Mouse (Mus musculus): ENCODE data around the gene Bcas3. TPM values are rescaled to one million over a fixed set of nuclear protein-coding genes. Genes with fewer than 3 reads are reported as not detected.

The Bcas3 gene
- total RNA-seq, 2 experiments from 2014 or later, result 45.0 to 48.8 TPM

DNA sequence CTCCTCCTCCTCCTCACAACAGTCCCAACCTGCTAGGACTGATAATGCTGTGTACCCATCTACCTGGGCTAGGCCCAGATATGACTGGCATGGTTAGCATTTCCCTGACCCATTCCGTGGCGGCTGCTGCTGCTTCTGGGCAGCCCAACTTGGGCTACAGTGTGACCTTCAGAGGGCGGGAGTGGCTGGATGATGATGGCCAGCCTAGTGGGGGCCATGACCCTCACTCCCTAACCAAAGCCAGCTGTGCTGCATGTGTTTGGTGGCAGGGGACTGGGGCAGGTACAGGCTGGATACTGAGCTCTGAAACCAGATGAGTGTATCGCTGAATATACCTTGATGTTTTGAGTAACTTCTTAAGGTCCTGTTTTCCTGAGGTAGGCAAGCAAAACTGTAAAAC lies 470.8 kb downstream of the Bcas3 start:
- no peak for DNase-seq (ENCODE audit: low spot score in 2 of 2)

DNA sequence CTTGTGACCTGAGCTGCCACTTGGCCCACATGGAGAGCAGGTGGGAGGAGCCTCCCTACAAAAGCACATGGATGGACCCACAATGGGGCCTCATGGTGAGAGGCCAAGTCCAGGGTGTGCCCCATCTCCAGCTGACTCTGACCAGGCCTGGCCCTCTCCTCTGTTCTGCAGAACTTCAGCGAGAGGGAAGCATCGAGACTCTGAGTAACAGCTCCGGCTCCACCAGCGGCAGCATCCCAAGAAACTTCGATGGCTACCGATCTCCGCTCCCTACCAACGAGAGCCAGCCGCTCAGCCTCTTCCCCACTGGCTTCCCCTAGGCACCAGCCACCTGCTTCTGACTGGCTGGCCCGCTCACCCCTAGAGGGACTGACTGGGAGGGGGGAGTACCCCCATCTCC lies 472.1 kb downstream of the Bcas3 start:
- no peak for DNase-seq (ENCODE audit: low spot score in 2 of 2)

DNA sequence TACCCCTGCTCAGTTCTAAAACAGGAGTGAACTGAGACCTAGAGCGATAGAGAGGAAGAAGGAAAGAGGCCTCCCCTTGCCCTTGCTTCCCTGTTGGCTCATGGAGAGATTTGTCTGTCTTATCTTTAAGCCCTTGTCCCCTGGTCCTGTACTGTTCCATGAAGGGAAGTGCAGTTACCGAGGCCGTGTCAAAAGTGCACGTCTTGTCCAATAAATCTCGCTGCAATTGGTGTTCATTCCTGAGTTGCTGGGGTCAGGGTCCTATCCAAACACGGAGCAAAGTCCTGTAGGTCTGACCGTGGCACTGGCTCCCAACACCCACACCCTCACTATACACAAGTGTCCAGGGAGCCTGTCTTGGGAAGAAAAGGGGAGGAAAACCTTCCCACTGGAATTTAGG lies 472.9 kb downstream of the Bcas3 start:
- DNase-seq (ENCODE audit: low spot score in 2 of 2), result no peak

DNA sequence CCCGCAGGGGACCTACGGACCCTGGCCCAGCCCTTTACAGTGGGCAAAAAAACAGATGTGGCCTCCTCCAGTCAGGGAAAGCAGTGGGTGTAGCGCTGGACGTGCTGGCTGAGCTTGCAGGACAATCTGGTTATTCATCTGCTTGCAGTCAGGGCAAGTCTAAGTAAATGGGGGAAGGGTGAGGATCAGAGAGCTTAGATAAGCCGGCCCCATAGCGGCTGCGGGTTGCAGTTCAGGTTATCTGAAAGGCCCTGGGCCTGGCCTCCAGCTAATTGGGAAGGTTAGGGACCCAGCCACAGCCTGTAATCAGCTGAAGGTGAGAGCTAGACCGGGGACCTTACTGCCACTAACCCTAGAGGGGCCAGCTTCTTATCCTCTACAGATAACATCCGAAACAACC lies 474.4 kb downstream of the Bcas3 start:
- DNase-seq (ENCODE audit: low spot score in 2 of 2), result no peak

DNA sequence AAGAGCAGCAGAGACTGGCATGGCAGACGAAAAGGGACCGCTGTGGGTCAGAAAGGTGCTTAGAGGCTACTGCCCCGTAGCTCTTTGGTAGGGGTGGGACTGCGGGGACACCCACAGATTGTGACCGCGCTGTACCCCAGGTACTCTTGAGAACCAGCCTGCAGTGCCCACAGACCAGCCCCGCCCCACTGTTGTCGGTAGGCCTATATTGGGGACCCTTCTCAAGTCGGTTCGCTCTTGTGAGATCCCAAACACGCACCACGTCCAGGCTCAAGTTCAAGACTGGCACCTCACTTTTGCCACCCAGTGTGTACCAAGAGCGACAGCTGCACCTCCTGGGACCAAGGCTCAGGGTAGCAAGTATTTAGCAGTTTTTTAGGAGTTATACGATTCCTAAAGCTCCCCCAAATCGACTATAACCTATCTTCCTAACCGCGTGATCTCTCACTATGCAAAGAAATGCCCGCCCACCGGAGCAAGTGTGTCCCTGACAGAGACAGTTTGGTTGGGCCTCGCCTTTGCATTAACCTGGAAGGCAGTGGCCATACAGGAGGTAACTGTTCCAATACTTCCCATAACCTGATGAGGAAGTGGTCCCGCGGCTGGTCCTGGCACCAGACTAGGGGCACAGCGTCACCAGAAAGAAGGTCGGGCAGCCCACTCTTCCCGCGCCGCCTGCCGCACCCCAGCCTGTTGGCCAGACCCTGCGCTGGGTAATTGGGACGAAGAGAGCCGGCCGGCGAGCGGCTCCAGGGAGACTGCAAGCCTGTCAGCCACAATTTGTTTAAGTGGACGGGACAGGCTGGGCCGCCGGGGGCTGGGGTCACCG lies 475.9 kb downstream of the Bcas3 start:
- no peak for DNase-seq (ENCODE audit: low spot score in 2 of 2)

DNA sequence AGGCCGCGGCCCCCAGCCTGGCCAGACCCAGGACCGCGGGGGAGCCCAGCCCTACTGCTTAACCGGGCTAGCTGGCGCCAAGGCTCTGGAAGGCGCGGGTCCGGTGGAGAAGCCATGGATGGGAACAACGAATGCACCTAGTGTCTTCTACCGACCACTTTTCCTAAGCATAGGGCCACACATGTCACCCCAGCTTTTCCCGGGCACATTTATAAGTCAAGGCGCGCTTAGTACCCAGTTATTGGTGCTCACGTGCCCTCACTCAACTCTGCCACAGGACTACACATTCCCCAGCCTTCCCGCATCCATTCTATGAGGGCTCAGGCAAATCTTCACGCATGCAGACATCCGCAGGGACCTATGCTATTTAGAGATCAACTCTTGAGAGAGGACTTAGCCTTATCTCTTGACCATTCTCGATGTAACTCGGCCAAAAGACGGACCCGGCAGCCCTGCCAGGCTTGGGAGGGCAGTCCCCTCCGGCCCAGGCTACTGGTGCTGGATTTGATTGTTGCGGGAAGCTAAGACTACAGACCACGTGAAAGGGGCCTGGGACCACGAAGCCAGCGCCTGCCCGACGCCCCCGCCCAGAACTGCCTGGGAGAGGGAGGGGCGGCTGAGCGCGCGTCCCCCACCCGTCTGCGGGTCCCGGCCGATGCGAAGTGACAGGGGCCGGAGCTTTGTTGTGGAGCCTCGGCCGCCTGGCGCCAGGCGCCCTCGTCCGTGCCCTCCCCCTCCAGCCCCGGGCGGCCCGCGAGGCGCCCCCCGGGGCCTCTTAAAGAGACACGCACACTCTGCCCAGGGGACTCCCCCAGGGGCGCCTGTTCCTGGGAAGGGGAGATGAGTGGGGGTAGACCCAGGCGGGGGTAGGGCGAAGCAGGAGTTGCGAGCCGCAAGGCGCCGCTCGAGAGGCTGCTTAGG lies 476.8 kb downstream of the Bcas3 start:
- no peak for DNase-seq (ENCODE audit: low spot score in 2 of 2)

DNA sequence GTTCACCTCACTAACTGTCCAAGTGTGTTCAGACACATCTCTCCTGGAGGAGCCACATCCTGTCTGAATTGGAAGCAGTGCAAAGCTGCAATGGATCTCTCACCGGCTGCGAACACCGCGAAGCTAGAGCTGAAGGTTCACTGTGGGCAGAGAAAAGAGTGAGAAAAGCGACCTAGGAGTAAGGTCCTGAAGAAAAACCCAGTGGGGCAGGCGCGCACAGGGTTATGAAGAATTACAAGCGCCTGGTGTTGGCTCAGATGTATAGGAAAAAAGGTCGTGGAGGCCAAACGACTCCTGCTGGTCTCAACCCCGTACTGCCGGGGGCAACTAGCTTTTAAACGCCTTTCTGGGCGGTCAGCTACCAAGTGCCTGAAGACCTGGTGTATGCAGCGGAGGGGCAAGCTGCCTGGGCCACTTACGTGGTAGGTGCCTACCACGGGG lies 478.0 kb downstream of the Bcas3 start:
- DNase-seq (ENCODE audit: low spot score in 2 of 2), result no peak

DNA sequence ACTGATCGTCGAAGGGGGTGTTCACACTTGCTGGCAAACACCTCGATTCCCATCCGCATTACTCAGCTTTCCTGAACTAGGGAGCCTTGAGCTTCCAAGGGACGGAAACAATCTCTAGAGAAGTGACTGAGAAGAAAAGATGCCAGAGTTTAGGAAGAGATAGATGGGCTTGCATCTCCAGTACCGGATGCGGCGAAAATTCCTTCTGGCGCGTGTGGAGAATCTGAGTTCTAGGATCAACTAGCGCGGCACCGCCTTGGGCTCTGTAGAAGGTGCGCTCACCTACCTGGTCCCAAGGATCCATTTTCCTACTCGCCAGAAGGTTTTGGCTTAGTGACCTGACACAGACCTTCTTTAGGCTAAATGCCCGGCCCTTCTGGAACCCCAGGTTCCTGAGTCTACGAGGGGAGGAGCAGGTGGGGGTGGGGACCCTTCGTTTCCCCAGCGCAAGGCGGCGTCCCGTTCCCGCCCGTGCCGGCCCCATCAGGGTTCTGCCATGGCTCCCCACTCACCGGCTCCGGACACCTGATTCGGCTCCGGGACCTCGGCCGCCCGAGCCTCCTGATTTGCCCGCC lies 478.8 kb downstream of the Bcas3 start:
- DNase-seq (ENCODE audit: low spot score in 2 of 2), result no peak

DNA sequence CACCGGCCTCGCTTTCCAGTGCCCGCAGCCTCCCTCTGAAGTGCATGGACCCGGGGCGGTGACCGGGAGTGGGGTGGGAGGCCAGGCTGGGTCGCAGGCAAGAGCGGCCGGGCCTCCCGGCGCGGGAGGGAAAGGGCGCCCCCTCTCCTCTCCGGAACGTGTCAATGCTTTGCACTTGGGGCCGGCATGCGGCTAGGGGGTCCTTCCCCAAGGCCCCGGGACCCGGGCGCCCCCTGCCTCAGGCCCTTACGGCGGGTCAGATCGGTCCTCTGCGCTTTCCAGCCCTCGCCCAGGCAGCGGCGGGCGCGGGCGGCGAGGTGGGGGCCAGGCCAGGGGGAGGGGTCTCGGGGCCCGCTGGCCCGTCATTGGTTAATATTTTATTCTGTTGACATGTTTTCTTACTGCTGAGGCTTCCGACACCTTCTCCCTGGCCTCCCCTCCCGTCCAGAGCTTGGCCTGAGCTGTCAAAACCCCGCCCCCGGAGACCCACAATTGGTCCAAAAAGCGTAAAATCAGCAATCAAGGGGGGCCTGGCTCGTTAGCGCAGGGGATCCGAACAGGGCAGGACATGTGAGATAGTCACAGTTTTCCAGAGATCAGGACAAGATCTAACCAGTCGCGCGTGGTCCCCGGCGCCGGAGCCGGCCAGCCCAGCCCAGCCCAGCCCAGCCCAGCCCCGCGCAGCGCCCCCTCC lies 479.4 kb downstream of the Bcas3 start, which contains the start of gene Tbx2:
TSS of gene Tbx2 (plus strand) at position 321 of the 694 bp plus-strand sequence.
- no peak for DNase-seq (ENCODE audit: low spot score in 2 of 2)

DNA sequence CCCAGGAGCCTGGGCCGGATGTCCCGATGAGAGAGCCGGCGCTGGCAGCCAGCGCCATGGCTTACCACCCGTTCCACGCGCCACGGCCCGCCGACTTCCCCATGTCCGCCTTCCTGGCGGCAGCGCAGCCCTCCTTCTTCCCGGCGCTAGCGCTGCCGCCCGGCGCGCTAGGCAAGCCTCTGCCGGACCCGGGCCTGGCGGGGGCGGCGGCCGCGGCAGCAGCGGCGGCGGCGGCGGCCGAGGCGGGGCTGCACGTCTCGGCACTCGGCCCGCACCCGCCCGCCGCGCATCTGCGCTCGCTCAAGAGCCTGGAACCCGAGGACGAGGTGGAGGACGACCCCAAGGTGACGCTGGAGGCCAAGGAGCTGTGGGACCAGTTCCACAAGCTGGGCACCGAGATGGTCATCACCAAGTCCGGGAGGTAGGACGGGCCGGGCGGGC lies 480.1 kb downstream of the Bcas3 start:
- DNase-seq (ENCODE audit: low spot score in 2 of 2), result no peak

DNA sequence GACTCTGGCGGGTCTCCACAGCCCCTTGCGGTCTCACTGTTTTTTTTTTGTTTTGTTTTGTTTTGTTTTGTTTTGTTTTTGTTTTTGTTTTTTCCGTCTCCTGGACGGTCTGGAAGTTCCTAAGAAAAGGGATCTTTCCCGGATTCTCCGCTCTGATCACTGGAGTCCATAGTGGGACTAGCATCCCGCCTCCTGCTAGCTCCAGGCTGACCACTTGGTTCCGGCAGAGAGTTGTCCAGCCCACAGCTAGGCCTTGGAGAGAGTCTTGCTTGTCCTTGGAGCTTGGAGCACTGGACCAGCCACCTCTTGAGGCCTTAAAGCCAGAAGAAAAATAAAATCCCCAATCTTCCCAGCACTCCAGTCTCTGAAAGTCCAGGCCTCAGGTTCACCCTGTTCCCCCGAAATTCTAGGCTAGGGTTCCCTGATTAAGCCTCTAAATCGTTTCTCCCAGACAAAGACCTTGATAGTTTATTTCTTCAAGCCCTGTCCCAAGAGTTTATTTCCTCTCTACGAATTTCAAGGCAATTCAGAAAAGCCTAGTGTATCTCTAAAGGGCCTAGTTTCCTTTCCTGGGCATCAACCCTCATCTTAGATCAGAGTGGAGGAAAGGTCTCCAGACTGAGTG lies 480.9 kb downstream of the Bcas3 start:
- no peak for DNase-seq (ENCODE audit: low spot score in 2 of 2)

DNA sequence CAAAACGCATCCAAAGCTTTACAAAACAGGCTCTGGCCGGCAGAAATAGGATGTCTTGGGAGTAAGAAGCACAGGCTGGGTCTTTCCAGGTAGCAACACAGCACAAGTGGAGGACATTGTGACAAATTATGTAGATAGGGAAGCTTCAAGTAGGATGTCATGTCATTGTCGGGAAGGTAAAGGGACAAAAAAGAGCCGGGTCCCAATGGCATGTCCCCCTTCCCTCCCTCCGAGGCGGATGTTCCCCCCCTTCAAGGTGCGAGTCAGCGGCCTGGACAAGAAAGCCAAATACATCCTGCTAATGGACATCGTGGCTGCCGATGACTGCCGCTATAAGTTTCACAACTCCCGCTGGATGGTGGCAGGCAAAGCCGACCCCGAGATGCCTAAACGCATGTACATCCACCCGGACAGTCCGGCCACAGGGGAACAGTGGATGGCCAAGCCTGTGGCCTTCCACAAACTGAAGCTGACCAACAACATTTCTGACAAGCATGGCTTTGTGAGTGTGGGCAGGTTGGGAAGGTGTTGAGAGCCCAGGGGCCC lies 481.5 kb downstream of the Bcas3 start:
- no peak for DNase-seq (ENCODE audit: low spot score in 2 of 2)

DNA sequence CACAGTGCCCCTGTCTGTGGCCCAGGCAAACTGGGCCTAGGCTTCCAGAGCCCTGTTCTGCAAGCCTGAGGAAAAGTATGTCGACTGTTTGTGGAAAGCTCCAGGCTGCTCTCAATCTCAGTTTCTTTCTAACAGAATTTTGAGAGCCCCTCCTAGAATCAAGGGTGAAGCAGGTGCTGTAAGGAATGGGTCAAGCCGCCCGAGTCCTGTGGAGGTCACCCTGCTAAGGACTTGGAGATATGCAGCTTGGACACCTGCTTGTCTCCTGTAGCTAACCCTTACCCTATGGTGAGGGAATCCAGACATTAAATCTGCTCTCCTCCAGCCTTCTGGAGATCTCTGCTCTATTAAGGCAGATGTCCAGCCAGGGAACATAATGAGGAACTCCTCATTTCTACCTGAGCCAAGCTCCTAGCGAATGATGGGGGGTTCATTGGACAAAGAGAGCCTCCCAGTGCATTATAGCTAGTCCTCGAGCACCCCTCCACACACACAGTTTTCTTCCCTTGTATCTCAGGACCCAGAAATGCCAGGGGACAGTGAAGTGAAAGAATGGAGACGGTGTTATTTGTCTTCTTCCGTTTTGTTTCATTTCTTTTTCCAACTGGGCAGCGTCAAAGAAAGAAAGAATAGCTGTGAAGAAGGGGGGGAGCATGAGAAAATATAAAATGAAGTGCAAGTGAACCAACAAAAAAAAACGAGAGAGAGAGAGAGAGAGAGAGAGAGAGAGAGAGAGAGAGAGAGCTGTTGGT lies 482.2 kb downstream of the Bcas3 start:
- DNase-seq (ENCODE audit: low spot score in 2 of 2), result no peak

DNA sequence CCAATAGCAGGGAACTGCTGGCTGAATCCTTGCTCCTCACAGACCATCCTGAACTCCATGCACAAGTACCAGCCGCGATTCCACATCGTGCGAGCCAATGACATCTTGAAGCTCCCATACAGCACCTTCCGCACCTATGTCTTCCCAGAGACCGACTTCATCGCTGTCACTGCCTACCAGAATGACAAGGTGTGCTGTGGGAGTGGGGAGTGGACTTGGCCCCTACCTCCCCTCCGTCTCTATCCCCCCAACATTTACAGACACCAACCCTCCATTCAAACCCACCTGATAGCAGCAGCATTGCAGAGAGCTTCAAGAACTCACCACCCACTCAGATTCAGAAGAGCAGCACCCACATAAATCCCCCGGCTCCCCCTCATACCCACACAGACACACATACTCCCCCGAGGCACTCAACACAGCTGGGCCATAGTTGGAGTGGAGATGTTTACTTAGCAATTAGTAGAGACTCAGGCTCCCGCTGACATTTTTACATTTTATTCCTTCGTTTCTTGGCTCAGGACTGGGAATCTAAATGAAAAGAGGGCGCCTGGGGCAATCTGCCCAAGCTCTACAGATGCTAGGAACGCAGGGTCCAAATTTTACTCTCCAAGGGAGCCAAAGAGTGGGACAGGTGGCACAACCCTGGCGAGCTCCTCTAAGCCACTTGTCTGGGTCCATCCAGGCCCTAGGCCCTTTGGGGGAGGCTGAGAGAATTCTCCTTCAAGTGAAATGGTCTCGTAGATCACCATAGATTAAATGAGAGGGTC lies 483.0 kb downstream of the Bcas3 start:
- no peak for DNase-seq (ENCODE audit: low spot score in 2 of 2)

DNA sequence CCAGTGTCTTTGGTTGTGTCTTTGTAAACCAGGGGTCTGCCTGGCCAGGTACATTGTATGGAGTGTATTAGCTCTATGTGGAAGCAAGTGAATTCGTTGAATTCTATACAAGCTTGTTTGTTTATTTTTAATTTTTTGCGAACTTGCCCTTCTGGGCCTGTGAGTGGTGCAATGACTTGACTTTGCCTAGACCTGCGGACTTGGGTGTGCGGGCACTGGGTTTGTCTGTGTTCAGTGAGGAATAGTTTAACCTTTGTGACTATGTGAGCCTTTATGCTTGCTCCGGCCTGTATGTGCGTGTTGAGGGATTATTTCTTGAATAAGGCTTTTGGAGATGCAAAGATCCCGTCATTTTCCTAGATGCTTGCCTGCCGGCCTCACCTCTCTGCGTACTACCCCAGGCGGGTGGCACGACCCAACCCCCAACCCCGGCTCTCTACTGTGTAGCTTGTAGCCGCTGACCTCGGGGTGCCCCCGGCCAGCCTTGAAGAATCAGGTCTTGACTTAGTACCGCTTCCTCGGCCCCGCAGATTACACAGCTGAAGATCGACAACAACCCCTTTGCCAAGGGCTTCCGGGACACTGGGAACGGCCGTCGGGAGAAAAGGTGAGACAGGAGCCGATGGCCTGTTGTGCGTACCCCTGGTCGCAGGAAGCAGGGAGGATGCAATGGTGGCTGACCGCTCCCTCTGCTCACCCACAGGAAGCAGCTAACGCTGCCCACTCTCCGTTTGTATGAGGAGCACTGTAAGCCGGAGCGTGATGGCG lies 483.7 kb downstream of the Bcas3 start:
- DNase-seq (ENCODE audit: low spot score in 2 of 2), result no peak

DNA sequence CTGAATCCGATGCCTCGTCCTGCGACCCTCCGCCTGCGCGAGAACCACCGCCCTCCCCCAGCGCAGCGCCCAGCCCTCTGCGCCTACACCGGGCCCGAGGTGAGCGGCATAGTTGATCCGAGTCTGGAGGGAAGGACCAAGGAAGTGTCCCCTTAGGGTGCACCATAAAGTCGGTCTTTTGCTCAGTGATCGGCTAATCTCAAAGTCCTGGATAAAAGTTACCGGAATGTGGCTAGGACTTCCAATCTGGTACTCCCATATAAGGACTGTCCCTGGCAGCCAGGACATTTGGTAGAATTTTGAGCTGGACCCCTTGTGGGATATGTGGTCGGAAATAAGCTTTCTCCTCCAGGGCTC lies 484.3 kb downstream of the Bcas3 start:
- no peak for DNase-seq (ENCODE audit: low spot score in 2 of 2)

DNA sequence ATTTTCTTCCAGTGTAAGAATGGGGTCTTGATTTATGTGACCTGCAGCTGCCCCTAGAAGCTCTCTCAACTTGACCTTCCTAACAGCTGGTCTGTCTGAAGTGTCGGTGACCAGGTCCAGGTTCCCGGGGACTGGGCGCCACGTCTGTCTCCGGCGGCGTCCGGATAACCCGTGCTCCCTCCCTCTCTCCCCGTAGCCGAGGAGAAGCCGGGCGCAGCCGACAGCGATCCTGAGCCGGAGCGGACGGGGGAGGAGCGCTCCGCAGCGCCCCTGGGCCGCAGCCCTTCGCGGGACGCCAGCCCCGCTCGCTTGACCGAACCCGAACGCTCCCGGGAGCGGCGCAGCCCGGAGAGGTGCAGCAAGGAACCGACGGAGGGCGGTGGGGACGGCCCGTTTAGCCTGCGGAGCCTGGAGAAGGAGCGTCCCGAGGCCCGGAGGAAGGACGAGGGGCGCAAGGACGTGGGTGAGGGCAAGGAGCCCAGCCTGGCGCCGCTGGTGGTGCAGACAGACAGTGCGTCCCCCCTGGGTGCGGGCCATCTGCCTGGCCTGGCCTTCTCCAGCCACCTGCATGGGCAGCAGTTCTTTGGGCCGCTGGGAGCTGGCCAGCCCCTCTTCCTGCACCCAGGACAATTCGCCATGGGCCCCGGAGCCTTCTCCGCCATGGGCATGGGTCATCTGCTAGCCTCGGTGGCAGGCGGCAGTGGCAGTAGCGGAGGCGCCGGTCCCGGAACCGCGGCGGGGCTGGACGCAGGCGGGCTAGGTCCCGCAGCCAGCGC lies 484.9 kb downstream of the Bcas3 start:
- DNase-seq (ENCODE audit: low spot score in 2 of 2), result no peak

Measured in layer of hippocampus, postnatal 10 days (tissue).